Mouse (Mus musculus) olfactory bulb, adult 2 months (tissue): ENCODE results near the gene Gm45337.

ENCODE experiments used
- CTCF ChIP-seq: fragments of 200-500 bp; IDR thresholded peaks from 2 replicates; pipeline ENCODE4 v1.5.1; 2012; ENCODE audit warnings: low read depth, mild to moderate bottlenecking, low read length, moderate library complexity; ENCODE audit not compliant: insufficient read depth
- POLR2A ChIP-seq: fragments of 200-500 bp; IDR thresholded peaks from 2 replicates; pipeline ENCODE4 v1.6.1; 2012; ENCODE audit warnings: mild to moderate bottlenecking, low read depth, low read length, moderate library complexity; ENCODE audit not compliant: insufficient read depth

DNA sequence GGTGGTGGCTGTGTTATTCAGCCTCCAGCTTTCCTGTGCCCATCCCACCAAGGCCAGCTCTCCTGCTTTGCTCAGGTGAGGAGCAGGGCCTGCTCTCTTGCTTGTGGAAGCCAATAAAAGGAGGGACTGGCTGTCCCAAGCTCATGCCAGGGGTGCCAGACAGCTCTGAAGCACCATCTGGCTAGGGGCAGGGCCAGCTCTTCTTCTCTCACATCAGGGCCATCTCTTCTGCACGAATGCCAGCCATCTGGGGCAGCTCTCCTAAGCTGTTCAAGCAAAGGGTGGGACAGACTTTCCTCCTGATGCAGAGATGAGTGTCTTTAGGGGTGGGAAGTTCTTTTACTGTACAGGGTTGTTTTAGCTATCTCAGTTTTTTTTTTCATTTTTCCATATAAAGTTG is 36.6 kb upstream of the Gm45337 start:
- no peak for TF ChIP-seq POLR2A
- TF ChIP-seq CTCF = no peak
